Mouse (Mus musculus) neural tube, embryonic 11.5 days (tissue): Measurements from ENCODE around the gene Wdr18. TPM values are rescaled to one million over a fixed set of nuclear protein-coding genes. Genes with fewer than 3 reads are reported as not detected.

Experiments
- ATAC-seq: fragments of 200-750 bp; cut with Nextera tagmentation; 2 replicates; pipeline ENCODE4 v1.8.0; 2017; ENCODE audit warnings: moderate number of reproducible peaks, mild to moderate bottlenecking, moderate TSS enrichment, moderate library complexity; ENCODE audit not compliant: insufficient read depth, low FRiP score, low TSS enrichment
- DNase-seq: peaks from one replicate; pipeline ENCODE4 v3.0.0-alpha.2; 2015; ENCODE audit warnings: low spot score
- H3K27ac ChIP-seq: fragments of 300-500 bp; sonication (generic); 2 replicates; pipeline ENCODE4 v1.5.1; 2014; ENCODE audit warnings: low read depth, mild to moderate bottlenecking, low read length
- H3K27me3 ChIP-seq: fragments of 300-500 bp; sonication (generic); 2 replicates; pipeline ENCODE4 v1.6.1; 2014; ENCODE audit warnings: mild to moderate bottlenecking, low read length, mixed read lengths; ENCODE audit not compliant: control insufficient read depth, insufficient read depth
- H3K36me3 ChIP-seq: fragments of 300-500 bp; sonication (generic); 2 replicates; pipeline ENCODE4 v1.6.1; 2014; ENCODE audit warnings: mild to moderate bottlenecking, low read length, moderate library complexity, mixed read lengths; ENCODE audit not compliant: control insufficient read depth, insufficient read depth
- H3K4me1 ChIP-seq: fragments of 300-500 bp; sonication (generic); 2 replicates; pipeline ENCODE4 v1.6.1; 2014; ENCODE audit warnings: low read length, mixed read lengths; ENCODE audit not compliant: control insufficient read depth, insufficient read depth
- H3K4me2 ChIP-seq: fragments of 300-500 bp; sonication (generic); 2 replicates; pipeline ENCODE4 v1.6.1; 2014; ENCODE audit warnings: low read depth, mild to moderate bottlenecking, moderate library complexity
- H3K4me3 ChIP-seq: fragments of 300-500 bp; sonication (generic); 2 replicates; pipeline ENCODE4 v1.5.1; 2014; ENCODE audit warnings: low read depth, low read length
- H3K9ac ChIP-seq: fragments of 300-500 bp; sonication (generic); 2 replicates; pipeline ENCODE4 v1.6.1; 2014; ENCODE audit warnings: mild to moderate bottlenecking, low read length
- H3K9me3 ChIP-seq: fragments of 300-500 bp; sonication (generic); 2 replicates; pipeline ENCODE4 v1.6.1; 2016; ENCODE audit warnings: low read length; ENCODE audit not compliant: control insufficient read depth
- WGBS: fragments of 180-500 bp; shearing (Covaris S2); extraction: QIAGEN DNeasy Blood & Tissue Kit; methylation state at CpG from one replicate; pipeline ENCODE4 v1.1.7; 2014; 5-methylcytosine and 5-hydroxymethylcytosine counted together
- polyA plus RNA-seq: library from polyadenylated mRNA; unstranded; fragments of >200 nt; fragmentation: Nextera tagmentation; extraction: Ambion mirVana; gene quantifications from 2 replicates; pipeline ENCODE4 v1.2.1, GENCODE M21; 2014

Wdr18 gene
- polyA plus RNA-seq, 1 experiment from 2014 or later, result 115 TPM

DNA sequence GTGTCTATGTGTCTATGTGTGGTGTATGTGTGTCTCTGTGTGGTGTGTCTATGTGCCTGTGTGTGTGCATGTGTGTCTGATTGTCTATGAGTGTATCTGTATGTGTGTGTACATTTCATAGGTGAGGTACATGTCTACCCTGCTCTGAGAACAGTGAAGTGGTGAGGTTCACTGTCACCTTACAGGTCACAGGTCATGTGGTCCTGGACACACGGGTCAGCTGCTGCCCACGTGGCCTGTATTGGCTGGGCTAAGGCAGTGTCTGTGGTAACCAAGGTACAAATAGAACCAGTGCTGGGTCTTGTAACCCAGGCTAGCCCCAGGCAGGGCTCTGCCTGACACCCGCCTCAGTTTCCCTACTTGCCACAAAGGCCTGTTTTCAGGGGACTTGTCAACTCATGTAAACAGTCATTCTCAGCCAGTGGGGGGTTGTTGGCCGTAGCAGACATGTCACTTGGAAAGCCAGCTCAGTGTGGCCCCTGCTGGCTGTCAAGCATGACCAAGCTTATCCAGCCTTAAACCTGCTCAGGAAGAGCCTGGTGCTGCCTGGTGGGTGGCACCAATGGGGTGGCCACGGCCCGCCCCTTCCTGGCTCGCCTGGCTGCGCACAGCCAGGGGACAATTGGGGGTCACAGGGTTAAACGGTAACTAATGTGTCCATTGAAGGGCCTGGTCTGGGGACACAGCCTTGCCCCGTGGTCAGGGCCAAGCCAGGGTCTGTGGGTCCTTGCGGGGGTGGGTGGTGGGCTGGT is 22.0 kb upstream of the Wdr18 start:
- Histone ChIP-seq H3K27me3 (no peaks in the 10 kb centered on the region), H3K4me2 (no peak overlapping the region), H3K9ac (no peak overlapping the region), H3K4me3 (no peak overlapping the region), H3K9me3 (no peaks in the 10 kb centered on the region), H3K36me3 (0 out of 2 replicates have a peak, but pooled peaks cover 2% of the 10 kb centered on the region), H3K4me1 (peaks cover 11% of the 10 kb centered on the region), H3K27ac (no peak overlapping the region)
- WGBS, result 46% methylated on average over 11 of the region's 11 CpGs
- ATAC-seq, result no peak
- no peak for DNase-seq

DNA sequence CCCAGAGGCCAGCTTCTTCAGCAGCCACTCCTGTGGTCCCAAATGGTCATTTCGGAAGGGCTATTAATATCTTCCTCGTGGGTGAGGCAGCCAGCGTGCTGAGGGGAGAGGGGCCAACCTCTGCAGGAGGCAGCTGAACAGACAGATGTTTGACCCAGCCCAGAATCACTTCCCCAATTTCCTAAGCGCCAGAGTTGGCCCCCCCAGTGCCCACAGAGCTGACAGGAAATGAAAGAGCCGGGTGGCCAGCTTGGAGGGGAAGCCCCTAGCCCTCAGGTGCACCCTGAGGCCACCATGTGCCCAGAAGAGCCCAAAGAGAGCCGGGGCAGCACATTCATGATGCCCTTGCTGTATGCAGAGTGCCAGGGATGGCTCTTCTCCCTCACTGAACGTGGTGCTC is 19.2 kb upstream of the Wdr18 start:
- Histone ChIP-seq H3K27ac (no peak overlapping the region), H3K36me3 (0 out of 2 replicates have a peak, but pooled peaks cover 2% of the 10 kb centered on the region), H3K27me3 (no peaks in the 10 kb centered on the region), H3K9ac (no peak overlapping the region), H3K4me1 (peaks cover 19% of the 10 kb centered on the region), H3K4me2 (no peak overlapping the region), H3K4me3 (no peak overlapping the region), H3K9me3 (no peaks in the 10 kb centered on the region)
- DNase-seq, result no peak
- no peak for ATAC-seq
- WGBS, result 58% methylated on average over 7 of the region's 7 CpGs

DNA sequence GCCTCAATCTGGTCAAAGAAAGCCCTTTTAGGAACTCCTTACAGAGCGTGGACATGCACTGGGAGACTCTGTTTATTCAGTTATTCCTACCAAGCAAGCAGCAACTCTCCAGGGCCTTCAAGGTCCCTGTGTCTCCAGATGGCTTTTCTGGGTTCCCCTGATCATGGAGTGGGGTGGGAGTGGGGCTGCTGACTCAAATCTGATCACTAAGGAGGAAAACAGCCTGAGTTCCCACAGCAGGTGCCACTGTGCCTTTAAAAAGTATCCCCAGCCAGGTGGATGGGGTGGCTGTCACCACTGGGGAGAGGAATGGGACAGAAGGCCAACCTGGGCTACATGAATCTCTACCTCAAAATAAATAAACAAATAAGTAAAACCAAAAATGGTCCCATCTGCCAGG is 17.0 kb upstream of the Wdr18 start:
- WGBS, result 96% methylated on average over 1 of the region's 1 CpGs
- Histone ChIP-seq H3K36me3 (0 out of 2 replicates have a peak, but pooled peaks cover 2% of the 10 kb centered on the region), H3K27me3 (no peaks in the 10 kb centered on the region), H3K4me2 (no peak overlapping the region), H3K9me3 (no peaks in the 10 kb centered on the region), H3K4me1 (peaks cover 33% of the 10 kb centered on the region), H3K4me3 (no peak overlapping the region), H3K9ac (no peak overlapping the region), H3K27ac (no peak overlapping the region)
- DNase-seq (no peak), ATAC-seq (no peak)

DNA sequence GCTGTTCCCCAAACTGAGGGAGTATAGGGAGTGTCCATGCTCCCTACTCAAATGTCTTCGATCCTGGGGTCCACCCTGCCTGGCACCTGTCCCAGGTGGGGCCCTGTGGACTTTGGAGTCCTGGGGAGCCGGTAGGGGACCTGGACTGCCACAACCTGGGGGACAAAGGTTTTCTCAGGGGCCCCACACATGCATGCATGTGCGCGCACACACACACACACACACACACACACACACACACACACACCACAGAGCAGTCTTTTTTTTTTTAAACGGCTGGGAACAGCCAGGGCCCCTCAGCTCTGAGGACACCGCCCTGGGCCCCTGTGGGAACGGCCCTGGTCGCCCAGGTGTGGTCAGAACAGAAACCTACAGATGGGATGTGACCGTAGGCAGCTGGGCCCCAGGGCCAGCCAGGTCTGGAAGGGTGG is 16.5 kb upstream of the Wdr18 start:
- Histone ChIP-seq H3K36me3 (peaks cover 5% of the 10 kb centered on the region; the same call in 1 of the 2 replicates), H3K27ac (no peak overlapping the region), H3K9ac (no peak overlapping the region), H3K4me2 (no peak overlapping the region), H3K4me3 (no peak overlapping the region), H3K27me3 (no peaks in the 10 kb centered on the region), H3K9me3 (no peaks in the 10 kb centered on the region), H3K4me1 (peaks cover 30% of the 10 kb centered on the region)
- DNase-seq (no peak), ATAC-seq (no peak)
- 69% methylated on average over 9 of the region's 9 CpGs for WGBS

DNA sequence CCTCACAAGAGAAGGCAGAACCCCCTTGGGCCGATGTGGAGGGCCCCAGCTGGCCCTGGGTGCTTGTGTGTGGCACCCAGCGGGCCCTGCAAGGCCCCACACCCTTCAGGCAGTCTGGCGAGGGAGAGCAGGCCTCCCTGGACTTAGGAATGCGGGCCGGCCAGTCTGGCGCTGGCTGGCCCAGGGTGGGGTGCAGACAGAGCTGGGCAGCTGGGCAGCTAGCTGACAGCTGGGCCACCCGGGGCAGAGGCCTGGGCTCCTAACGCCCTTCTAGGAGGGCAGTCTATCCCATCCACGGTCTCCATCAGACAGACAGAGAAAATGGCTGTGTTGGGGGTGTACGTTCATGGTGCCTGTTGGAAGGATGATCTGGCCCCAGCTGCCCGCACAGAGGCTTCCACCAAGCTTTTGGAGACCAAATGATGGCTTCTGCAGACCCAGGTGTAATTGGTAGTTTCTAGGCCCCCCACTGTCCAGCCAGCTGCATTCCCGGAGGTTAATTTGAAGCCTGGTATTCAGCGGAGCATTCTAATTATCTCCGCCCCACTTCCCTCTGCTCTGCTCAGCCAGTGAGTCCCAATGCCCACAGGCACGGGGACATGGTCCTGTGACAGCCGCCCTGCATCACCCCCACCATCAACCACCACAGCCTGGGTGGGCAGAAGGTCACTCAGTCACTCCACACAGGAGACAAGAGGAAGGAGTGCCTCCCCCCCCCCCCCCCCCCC is 14.3 kb upstream of the Wdr18 start:
- Histone ChIP-seq H3K36me3 (peaks cover 12% of the 10 kb centered on the region), H3K27me3 (no peaks in the 10 kb centered on the region), H3K4me3 (no peak overlapping the region), H3K4me2 (no peak overlapping the region), H3K9me3 (no peaks in the 10 kb centered on the region), H3K9ac (peak overlapping the region; percentile 26; the same call in 1 of the 2 replicates), H3K4me1 (peaks cover 30% of the 10 kb centered on the region), H3K27ac (peak overlapping the region; percentile 64; the same call in 1 of the 2 replicates)
- 8% methylated on average over 16 of the region's 16 CpGs for WGBS
- DNase-seq (peak; percentile 70), ATAC-seq (peak; percentile 78; the same call in 1 of the 2 replicates)

GRCm38 (mm10) chr10:79946752-79947322 is 13.1 kb upstream of the Wdr18 start:
- H3K9ac ChIP-seq, result 0 out of 2 replicates have a peak overlapping the region, but pooled peaks have one; percentile 32
- H3K36me3 ChIP-seq, result peaks cover 16% of the 10 kb centered on the region
- H3K27me3 ChIP-seq, result no peaks in the 10 kb centered on the region
- H3K4me1 ChIP-seq, result peaks cover 30% of the 10 kb centered on the region
- WGBS, result 15% methylated on average over 7 of the region's 7 CpGs
- H3K4me3 ChIP-seq, result no peak overlapping the region
- H3K27ac ChIP-seq, result peak overlapping the region; percentile 7; the same call in 1 of the 2 replicates
- DNase-seq, result no peak
- no peaks in the 10 kb centered on the region for H3K9me3 ChIP-seq
- H3K4me2 ChIP-seq, result no peak overlapping the region
- peak; percentile 40 for ATAC-seq

- H3K36me3 ChIP-seq, result peaks cover 14% of the 10 kb centered on the region
- 61% methylated on average over 6 of the region's 6 CpGs for WGBS
- H3K27ac ChIP-seq, result no peak overlapping the region
- DNase-seq (no peak), ATAC-seq (no peak)
- no peaks in the 10 kb centered on the region for H3K9me3 ChIP-seq
- H3K4me2 ChIP-seq, result no peak overlapping the region
- H3K9ac ChIP-seq, result no peak overlapping the region
- peaks cover 30% of the 10 kb centered on the region for H3K4me1 ChIP-seq
- no peak overlapping the region for H3K4me3 ChIP-seq
- no peaks in the 10 kb centered on the region for H3K27me3 ChIP-seq
Measured at GRCm38 (mm10) chr10:79947502-79947901, 12.4 kb upstream of the Wdr18 start.

GRCm38 (mm10) chr10:79949873-79950272 is 10.1 kb upstream of the Wdr18 start:
- WGBS, result 91% methylated on average over 4 of the region's 4 CpGs

More at GRCm38 (mm10) chr10:79949873-79950272, 10.1 kb upstream of the Wdr18 start:
- H3K27ac ChIP-seq, result no peak overlapping the region
- H3K4me1 ChIP-seq, result peaks cover 22% of the 10 kb centered on the region
- H3K9me3 ChIP-seq, result no peaks in the 10 kb centered on the region
- no peak overlapping the region for H3K4me2 ChIP-seq
- H3K27me3 ChIP-seq, result no peaks in the 10 kb centered on the region
- H3K4me3 ChIP-seq, result no peak overlapping the region
- DNase-seq (no peak), ATAC-seq (no peak)
- H3K9ac ChIP-seq, result no peak overlapping the region
- H3K36me3 ChIP-seq, result peaks cover 21% of the 10 kb centered on the region
